Mouse (Mus musculus) megakaryocyte, embryonic 14.5 days (primary cell): ENCODE measurements around the gene Fam3a.

ENCODE experiments used
- FLI1 ChIP-seq: IDR thresholded peaks from 2 replicates; pipeline ENCODE4 v1.6.1; 2012; ENCODE audit warnings: low read length, inconsistent platforms, mixed read lengths
- GATA1 ChIP-seq: IDR thresholded peaks from 3 replicates; pipeline ENCODE4 v1.6.1; 2012; ENCODE audit warnings: mixed read lengths, low read length, inconsistent platforms, borderline replicate concordance

DNA sequence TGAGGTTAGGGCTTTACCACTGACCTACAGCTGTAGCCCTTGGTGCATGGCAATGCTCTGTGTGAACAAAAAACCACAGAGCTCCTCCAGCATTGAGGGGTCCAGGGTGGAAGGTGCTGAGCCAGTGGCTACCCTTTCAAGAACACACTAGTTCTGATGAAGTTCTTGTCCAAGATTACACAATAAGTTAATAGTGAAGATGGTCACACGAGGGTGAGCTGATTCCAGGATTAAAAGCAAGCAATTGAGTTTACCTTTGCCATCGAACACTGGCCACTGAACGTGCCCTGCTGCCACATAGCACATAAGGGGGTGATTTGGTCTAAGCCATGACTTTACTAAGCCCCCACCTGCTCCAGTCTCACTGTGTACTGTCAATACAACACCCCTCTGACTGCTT, 34.0 kb upstream of the Fam3a start:
- TF ChIP-seq GATA1 (no peak), FLI1 (no peak)
